Mouse (Mus musculus): ENCODE results near the gene Klhl3.

Klhl3 gene

GRCm38 (mm10) chr13:58023726-58024453, 89.5 kb downstream of the Klhl3 start:
- no peak for DNase-seq (ENCODE audit: low read depth)

DNA sequence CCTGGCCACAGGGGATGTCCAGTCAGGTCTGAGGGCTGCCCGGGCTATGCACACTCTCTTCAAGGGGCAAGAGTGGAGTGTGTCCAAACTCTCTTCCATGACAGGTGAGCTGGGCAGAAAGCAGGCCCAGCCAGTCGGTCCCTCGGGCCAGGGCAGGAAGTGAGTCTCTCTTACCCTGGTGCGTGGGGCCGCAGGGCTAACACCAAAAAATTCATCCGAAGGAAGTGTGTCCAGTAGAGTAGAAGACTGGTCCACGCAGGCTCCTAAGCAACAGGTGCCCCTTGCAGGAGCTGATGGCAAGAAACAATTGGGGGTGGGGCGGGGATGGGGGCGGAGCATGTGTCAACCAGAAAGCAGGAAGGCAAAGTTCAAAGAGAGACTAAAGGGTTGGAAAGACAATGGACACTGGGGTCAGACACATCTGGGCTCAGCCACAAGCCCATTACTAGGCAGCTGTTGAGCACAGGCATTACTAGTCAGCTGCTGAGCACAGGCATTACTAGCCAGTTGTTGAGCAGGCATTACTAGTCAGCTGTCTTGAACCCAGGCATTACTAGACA, 90.3 kb downstream of the Klhl3 start:
- no peak for DNase-seq (ENCODE audit: low read depth)

DNA sequence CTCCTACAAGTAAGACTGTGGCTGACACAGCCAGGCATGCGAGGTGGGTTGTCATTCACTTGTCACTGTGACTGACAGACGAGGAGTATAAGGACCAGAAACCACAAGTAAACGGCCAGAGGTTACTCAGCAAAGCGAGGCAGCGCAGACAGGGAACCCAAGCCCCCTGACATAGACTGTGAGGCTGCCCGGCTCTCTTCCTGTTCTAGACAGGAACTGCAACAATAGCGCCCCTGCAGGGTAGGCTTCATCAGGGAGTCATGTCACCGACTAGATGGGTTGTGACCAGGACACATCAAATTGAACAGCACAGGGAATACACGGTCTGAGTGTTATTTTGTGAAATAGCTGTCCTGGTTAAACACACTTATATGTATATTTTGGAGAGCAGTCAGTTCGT, 93.0 kb downstream of the Klhl3 start:
- DNase-seq (ENCODE audit: low read depth), result peak; percentile 20

- no peak for DNase-seq (ENCODE audit: low read depth)
Measured at GRCm38 (mm10) chr13:58017298-58017697, 96.1 kb downstream of the Klhl3 start.

DNA sequence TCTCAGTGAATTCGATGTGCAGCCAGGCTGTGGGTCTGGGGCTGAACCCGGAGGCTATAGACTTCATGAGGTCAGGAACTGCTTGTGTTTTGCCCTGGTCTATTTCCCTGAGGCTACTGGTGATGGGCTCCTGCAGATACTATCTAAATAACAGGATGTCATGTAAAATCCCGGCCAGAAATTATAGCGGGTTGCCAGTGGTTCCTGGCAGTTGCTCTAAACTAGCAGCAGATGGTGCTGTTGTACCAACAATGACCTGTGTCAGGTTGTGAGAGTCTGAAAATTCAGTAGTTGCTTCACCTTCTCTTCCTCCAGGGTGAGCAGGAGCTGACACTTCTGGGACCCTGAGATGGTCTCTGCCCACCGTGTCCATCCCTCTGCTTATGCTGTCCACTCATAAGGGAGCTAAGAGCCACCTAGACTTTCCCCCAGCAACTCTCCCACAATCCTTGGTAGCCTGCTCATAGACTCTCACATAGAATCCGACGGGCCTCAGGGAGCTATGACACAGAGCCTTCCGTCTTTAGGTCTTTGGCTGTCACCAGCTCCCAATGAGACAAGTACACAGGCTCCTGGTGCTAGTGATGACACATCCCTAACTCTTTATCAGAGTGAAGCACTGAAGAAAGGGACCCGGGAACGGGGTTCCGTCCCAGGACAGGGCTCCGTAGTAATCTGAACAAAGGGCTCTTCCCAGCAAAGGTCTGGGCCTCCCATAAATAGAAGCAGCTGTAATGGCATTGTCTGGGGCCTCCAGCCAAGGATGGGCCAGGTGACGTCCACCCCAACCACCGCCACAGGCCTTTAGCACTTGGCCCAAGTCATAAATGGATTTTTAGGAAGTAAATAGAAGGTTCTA, 101.1 kb downstream of the Klhl3 start:
- DNase-seq (ENCODE audit: low read depth), result peak; percentile 74

DNA sequence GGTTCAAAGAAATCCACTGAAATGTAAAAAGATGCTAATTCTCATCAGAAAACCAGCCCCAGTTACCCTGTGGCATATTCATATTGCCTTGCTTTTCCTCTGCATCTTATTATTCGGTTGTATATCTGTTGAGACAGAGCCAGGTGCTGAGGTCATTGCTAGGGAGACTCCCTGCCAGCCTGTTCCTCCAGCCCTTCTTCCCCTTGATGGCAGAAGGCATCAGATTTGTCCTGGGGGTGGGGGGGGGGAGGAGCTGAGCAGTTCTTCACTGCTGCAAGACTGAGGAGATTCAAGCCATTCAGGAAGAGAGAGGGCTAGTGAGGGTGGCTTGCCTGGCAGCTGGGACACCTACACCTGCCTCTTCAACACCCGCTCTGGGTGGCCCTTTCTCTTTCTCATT, 101.9 kb downstream of the Klhl3 start:
- DNase-seq (ENCODE audit: low read depth), result no peak

DNA sequence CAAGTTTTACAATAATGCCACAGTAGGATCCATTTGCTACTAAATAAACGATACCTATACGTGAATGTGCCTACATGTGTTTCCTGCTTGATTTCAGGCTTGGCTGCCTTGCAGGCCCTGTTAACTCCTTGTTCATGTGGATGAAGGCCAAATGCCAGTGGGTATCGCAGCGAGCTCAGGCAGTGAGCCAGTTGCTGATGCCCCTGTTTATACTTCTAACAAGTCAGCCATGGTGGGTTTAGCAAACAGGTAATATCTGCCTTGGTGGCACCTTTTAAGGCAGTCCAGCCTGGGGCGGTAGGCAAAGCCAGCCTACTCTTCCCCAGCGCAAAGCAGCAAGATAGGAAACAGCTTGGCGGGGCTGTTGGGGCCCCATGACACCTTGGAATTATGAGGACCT, 103.0 kb downstream of the Klhl3 start:
- no peak for DNase-seq (ENCODE audit: low read depth)

GRCm38 (mm10) chr13:58009275-58009674, 104.1 kb downstream of the Klhl3 start:
- no peak for DNase-seq (ENCODE audit: low read depth)

DNA sequence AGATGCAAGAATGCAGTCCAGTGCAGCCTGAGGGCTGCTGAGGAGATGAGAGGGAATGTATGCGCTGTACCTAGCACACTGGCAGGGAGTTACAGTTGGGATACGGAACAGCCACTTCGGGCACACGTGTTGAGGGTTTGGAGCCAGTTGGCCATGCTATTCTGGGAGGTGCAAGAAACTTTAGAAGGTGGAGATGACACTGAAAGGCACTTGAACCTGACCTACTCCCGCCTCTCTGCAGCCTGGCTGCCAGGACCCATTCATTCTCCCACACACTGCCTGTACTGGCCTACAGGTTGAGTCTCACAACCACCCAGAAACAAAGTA, 105.4 kb downstream of the Klhl3 start:
- DNase-seq (ENCODE audit: low read depth), result no peak

GRCm38 (mm10) chr13:58007256-58008037, 105.9 kb downstream of the Klhl3 start:
- no peak for DNase-seq (ENCODE audit: low read depth)

- no peak for DNase-seq (ENCODE audit: low read depth)
Measured at GRCm38 (mm10) chr13:58001792-58002191, 111.6 kb downstream of the Klhl3 start.

- no peak for DNase-seq (ENCODE audit: low read depth)
Measured at GRCm38 (mm10) chr13:57996536-57996935, 116.9 kb downstream of the Klhl3 start.

DNA sequence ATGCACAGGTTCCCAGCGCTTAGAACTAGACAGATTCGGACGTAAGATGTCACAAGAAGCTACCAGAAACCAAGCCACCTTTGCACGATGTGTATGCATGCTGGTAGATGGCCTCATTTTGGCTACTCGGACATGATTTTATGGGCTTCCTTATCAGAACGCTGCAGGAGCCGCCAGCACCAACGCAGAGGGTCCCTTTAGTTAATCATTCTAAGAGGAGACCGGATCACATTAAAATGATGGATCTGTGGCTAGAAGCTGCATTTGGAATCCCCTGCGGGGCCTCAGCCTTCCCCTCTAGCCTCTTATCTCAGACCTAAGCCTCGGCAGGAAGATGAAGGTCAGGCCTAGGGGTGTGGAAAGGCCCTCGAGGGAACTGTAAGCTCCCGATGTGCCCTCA, 117.5 kb downstream of the Klhl3 start:
- DNase-seq (ENCODE audit: low read depth), result no peak

DNA sequence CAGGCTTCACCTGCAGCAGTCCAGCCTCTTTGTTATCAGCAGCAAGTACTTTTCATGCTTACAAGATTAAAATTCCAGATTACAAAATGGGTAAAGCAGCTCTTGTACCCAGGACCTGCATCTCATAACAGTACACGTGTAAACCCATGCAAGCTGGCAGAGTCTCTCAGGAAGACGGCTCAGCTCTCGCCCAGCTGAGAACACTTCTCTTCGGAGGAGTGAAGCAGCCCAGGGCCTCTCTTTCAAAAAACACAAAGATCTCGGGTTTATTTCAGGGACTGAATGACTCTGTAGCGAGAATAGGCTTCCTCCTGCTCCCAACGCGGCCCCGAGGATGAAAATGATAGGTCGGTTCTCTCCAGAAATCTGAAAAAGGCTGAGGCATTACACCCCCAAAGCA, 128.8 kb downstream of the Klhl3 start:
- DNase-seq (ENCODE audit: low read depth), result no peak

GRCm38 (mm10) chr13:57984163-57984562, 129.2 kb downstream of the Klhl3 start:
- DNase-seq (ENCODE audit: low read depth), result no peak

- no peak for DNase-seq (ENCODE audit: low read depth)
Measured at GRCm38 (mm10) chr13:57983330-57983729, 130.1 kb downstream of the Klhl3 start.

DNA sequence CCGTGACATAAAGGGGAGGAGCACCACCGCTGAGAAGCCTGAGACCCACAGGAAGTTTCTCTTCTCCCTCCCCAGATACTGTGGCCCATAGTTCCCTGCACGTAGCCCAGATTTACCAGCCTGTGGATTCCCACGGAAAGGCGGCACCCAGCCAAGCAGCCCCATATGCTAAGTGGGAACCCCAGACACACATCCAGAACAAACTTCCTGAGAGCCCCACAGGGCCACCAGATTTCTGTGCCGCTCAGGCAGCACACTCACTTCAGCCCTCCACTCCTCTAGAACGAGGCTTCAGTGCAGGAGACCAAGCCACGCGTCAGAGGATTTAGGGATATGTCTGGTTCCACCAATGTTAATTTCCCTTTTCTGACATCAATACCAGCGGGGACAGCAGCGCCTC, 130.5 kb downstream of the Klhl3 start:
- DNase-seq (ENCODE audit: low read depth), result no peak

DNA sequence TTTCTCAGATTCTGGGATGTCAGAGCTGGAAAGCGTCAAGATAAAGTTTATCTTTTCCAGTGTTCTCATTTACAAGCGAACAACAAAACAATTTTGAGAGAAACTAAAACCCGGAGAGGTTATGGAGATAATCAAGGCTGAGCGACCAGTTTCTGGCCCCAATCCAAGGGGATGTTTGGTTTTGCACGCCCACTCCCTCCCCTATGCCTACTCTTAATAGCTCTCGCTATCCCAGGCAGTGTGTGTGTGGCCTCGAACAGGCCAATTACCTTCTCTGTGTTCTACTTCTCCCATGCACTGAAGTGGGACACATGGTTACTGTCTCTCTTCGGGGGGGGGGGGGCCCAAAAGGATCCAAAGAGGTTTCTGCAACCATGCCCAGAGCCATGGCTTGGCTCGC, 132.7 kb downstream of the Klhl3 start:
- no peak for DNase-seq (ENCODE audit: low read depth)

- DNase-seq (ENCODE audit: low read depth), result no peak
Measured at GRCm38 (mm10) chr13:57980071-57980470, 133.3 kb downstream of the Klhl3 start.

GRCm38 (mm10) chr13:57978931-57979330, 134.5 kb downstream of the Klhl3 start:
- no peak for DNase-seq (ENCODE audit: low read depth)

DNA sequence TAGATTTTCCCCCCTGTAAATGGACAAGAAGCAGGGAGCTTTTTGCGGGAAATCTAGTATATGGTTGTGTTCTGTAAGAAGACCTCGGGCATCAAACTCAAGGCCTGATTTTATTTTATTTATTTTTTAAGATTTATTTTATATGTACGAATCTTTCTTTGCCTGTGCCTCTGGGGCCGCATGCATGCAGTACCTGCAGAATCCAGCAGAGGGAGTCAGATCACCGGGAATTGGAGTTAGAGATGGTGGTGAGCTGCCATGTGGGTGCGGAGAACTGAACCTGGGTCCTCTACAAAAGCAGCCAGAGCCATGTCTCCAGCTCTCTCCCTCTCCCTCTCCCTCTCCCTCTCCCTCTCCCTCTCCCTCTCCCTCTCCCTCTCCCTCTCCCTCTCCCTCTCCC, 135.7 kb downstream of the Klhl3 start:
- DNase-seq (ENCODE audit: low read depth), result no peak

DNA sequence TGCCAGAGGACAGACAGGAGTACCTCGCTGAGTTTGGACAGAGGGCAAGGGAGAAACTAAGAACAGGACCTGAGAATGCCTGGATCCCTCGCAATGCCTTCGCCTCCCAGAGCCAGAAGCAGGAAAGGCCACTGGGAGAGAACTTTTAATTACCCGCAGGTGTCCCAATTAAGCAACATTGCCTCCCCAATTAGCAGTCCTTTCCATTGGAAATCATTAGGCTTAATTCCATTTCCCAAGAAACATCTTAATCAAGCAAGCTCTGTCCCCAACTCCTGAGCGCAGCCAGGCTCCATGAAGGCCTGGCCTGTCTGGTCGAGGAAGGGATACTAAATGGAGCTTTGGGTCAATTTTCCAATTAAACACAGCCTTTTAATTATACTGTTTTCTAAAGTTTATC, 147.7 kb downstream of the Klhl3 start:
- DNase-seq (ENCODE audit: low read depth), result no peak

GRCm38 (mm10) chr13:57960254-57960653, 153.1 kb downstream of the Klhl3 start:
- DNase-seq (ENCODE audit: low read depth), result no peak
